Mouse (Mus musculus) macrophage (primary cell): ENCODE data around the gene Peg12. TPM values are rescaled to one million over a fixed set of nuclear protein-coding genes. Genes with fewer than 3 reads are reported as not detected.

Source experiments
- H3K27ac ChIP-seq: fragments of 350-480 bp; formaldehyde crosslinking; 2 replicates; pipeline ENCODE4 v1.9.0; 2021
- H3K36me3 ChIP-seq: fragments of 350-480 bp; formaldehyde crosslinking; 2 replicates; pipeline ENCODE4 v1.9.0; 2021; ENCODE audit errors: inconsistent target
- H3K4me3 ChIP-seq: fragments of 350-480 bp; formaldehyde crosslinking; 2 replicates; pipeline ENCODE4 v1.9.0; 2021; ENCODE audit errors: inconsistent target
- H3K79me2 ChIP-seq: fragments of 350-480 bp; formaldehyde crosslinking; 2 replicates; pipeline ENCODE4 v1.9.0; 2021; ENCODE audit errors: inconsistent target
- WGBS: methylation state at CpG from one replicate; pipeline ENCODE4 v1.1.7; 2026; ENCODE audit warnings: inconsistent platforms; ENCODE audit not compliant: missing documents; 5-methylcytosine and 5-hydroxymethylcytosine counted together
- polyA plus RNA-seq: library from polyadenylated mRNA; stranded (reverse); fragments of 250-400 nt; gene quantifications from 3 replicates; pipeline ENCODE4 v1.2.4, GENCODE M21; 2018; ENCODE audit warnings: inconsistent platforms

Gene Peg12
- polyA plus RNA-seq, 1 experiment from 2014 or later: 0.26 TPM

- no peaks in the 10 kb centered on the region for H3K36me3 ChIP-seq
- H3K27ac ChIP-seq: no peak overlapping the region
- H3K4me3 ChIP-seq: no peak overlapping the region
- no peaks in the 10 kb centered on the region for H3K79me2 ChIP-seq
- 84% methylated on average over 9 of the region's 9 CpGs for WGBS
Observed at GRCm38 (mm10) chr7:62418346-62418745, 46.0 kb downstream of the Peg12 start.

- H3K4me3 ChIP-seq: no peak overlapping the region
- no peak overlapping the region for H3K27ac ChIP-seq
- H3K36me3 ChIP-seq: no peaks in the 10 kb centered on the region
- H3K79me2 ChIP-seq: no peaks in the 10 kb centered on the region
Observed at GRCm38 (mm10) chr7:62416173-62416572, 48.1 kb downstream of the Peg12 start.

GRCm38 (mm10) chr7:62415222-62415621, 49.1 kb downstream of the Peg12 start:
- WGBS: 88% methylated on average over 1 of the region's 1 CpGs

More at GRCm38 (mm10) chr7:62415222-62415621, 49.1 kb downstream of the Peg12 start:
- no peak overlapping the region for H3K27ac ChIP-seq
- H3K79me2 ChIP-seq: no peaks in the 10 kb centered on the region
- no peak overlapping the region for H3K4me3 ChIP-seq
- H3K36me3 ChIP-seq: no peaks in the 10 kb centered on the region

Other genes with a start within 250 kb of the Peg12 start
- not detected in 3 replicates for gene Ndn, start 117.9 kb downstream of the Peg12 start, polyA plus RNA-seq
- not detected in 3 replicates for gene Magel2, start 87.5 kb downstream of the Peg12 start, polyA plus RNA-seq
- gene Mkrn3, start 44.4 kb downstream of the Peg12 start, polyA plus RNA-seq: 0.08 to 0.21 TPM (median 0.09 TPM) in 3 replicates